Comparison of ENCODE assay signal across 8 mouse cellular contexts in the genomic region with DNA sequence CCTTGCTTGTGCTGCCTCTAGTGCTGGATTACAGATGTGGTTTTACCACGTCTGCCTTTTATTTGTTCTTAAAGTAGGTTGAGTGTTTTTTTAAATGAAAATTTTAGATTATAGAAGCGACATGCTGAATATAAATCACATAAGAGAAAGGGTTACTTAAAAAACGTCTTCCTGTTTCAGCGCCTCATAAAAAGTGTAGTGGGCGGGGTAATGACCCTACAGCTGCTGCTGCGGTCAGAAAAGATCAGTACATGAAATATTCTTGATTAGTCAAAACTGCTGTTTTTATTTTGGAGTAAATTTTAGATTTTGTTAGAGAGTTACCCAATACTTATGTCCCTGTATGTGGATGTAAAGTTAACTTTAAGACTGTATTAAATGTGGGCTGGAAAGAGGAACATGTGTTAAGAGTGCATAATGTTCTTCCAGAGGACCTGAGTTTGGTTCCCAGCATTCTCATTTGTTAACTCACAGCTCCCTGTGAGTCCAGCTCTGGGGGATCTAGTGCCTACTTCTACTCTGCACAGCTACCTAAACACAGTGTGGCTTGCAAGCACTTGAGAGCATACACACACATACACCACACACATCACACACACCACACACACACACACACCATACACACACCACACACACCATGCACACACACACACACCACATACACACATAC. TPM values are rescaled to one million over a fixed set of nuclear protein-coding genes. Genes with fewer than 3 reads are reported as not detected.
A peak's percentile ranks its signal among the peaks of the same experiment; 100 is the strongest.
DNase-seq lines count a peak whose midpoint lies in the region; ATAC-seq and TF ChIP-seq lines count a peak whose summit lies in the region.

No protein-coding gene starts in this region.

- no peak overlapping the region for H3K9ac ChIP-seq in lung, embryonic 16.5 days (ENCODE audit: low read length)

- no peaks in the 10 kb centered on the region; the same call in 1 of the 2 replicates for H3K9me3 ChIP-seq in erythroblast, embryonic 14.5 days (ENCODE audit: control insufficient read depth, low read length)
- H3K9me3 ChIP-seq in lung, embryonic 16.5 days (ENCODE audit: control insufficient read depth, low read length), result no peaks in the 10 kb centered on the region

- no peaks in the 10 kb centered on the region for H3K27me3 ChIP-seq in erythroblast, embryonic 14.5 days (ENCODE audit: control insufficient read depth)
- no peaks in the 10 kb centered on the region for H3K27me3 ChIP-seq in lung, embryonic 16.5 days (ENCODE audit: control insufficient read depth, insufficient read depth, low read depth, low read length)
- no peaks in the 10 kb centered on the region for H3K27me3 ChIP-seq in myocyte (ENCODE audit: control insufficient read depth, insufficient read depth, insufficient read length)

- H3K4me3 ChIP-seq in erythroblast, embryonic 14.5 days (replicated peaks), result peak overlapping the region; percentile 38
- H3K4me3 ChIP-seq in lung, embryonic 16.5 days (ENCODE audit: low read length), result peak overlapping the region; percentile 23; the same call in 1 of the 2 replicates
- H3K4me3 ChIP-seq in myocyte, result peak overlapping the region; percentile 41

- TF ChIP-seq POLR2A in myocyte (IDR thresholded peaks at IDR 0.05; ENCODE audit: insufficient read length, low read depth), result peak; percentile 10

- no peak overlapping the region for H3ac ChIP-seq in myocyte (ENCODE audit: control insufficient read depth, insufficient read length)

- H3K27ac ChIP-seq in lung, embryonic 16.5 days (ENCODE audit: low read length), result no peak overlapping the region

- peaks cover 3% of the 10 kb centered on the region for H3K79me2 ChIP-seq in myocyte (ENCODE audit: control insufficient read depth, insufficient read depth)

- DNase-seq in lung, postnatal 4 days, result no peak
- DNase-seq in induced T-regulatory cell, adult 2 months (ENCODE audit: low read depth), result peak; percentile 77
- no peak for DNase-seq in gastrocnemius, postnatal 25 days
- DNase-seq in right cerebral cortex, adult 18-20 months, result no peak

- WGBS in lung, embryonic 16.5 days, result 27% methylated on average over 6 of the region's 6 CpGs

- ATAC-seq in erythroblast, adult 5-6 weeks (replicated peaks; ENCODE audit: low FRiP score, poor library complexity, severe bottlenecking), result no peak
- ATAC-seq in lung, embryonic 16.5 days (ENCODE audit: low read depth), result no peak

- peaks cover 47% of the 10 kb centered on the region for H3K4me1 ChIP-seq in erythroblast, embryonic 14.5 days (ENCODE audit: control insufficient read depth)
- peaks cover 17% of the 10 kb centered on the region for H3K4me1 ChIP-seq in lung, embryonic 16.5 days (replicated peaks; ENCODE audit: control insufficient read depth, insufficient read depth, low read length)

- peaks cover 21% of the 10 kb centered on the region for H3K36me3 ChIP-seq in erythroblast, embryonic 14.5 days (ENCODE audit: control insufficient read depth)
- H3K36me3 ChIP-seq in lung, embryonic 16.5 days (ENCODE audit: control insufficient read depth, insufficient read depth, low read length), result peaks cover 12% of the 10 kb centered on the region
- H3K36me3 ChIP-seq in myocyte (ENCODE audit: control insufficient read depth, insufficient read depth), result no peaks in the 10 kb centered on the region

- peak overlapping the region; percentile 47 for H3K4me2 ChIP-seq in lung, embryonic 16.5 days (ENCODE audit: low read depth, low read length)
- peak overlapping the region; percentile 88 for H3K4me2 ChIP-seq in myocyte (ENCODE audit: low read depth)

TF ChIP-seq in myocyte, 11 proteins besides CTCF, POLR2A, EP300 and RAD21:
- TF ChIP-seq TCF12 (IDR thresholded peaks at IDR 0.05; ENCODE audit: insufficient read depth, poor library complexity, severe bottlenecking), result peak; percentile 14
- no peak for TF ChIP-seq USF1 (IDR thresholded peaks at IDR 0.05; ENCODE audit: low read depth)
- no peak for TF ChIP-seq REST (IDR thresholded peaks at IDR 0.05; ENCODE audit: insufficient read depth, insufficient read length)
- no peak for TF ChIP-seq E2F4 (IDR thresholded peaks at IDR 0.05; ENCODE audit: insufficient read depth)
- TF ChIP-seq CEBPB (IDR thresholded peaks at IDR 0.05; ENCODE audit: insufficient read depth, poor library complexity, severe bottlenecking), result no peak
- TF ChIP-seq MAX (IDR thresholded peaks at IDR 0.05; ENCODE audit: low read depth), result no peak
- TF ChIP-seq MYOD1 (IDR thresholded peaks at IDR 0.05; ENCODE audit: control insufficient read depth in 1 of 3, insufficient read length in 2 of 3, low read depth in 2 of 3), result peak; percentile 21 to 45 (median 39)
- TF ChIP-seq MYOG (IDR thresholded peaks at IDR 0.05; ENCODE audit: control insufficient read depth in 1 of 3, insufficient read depth in 1 of 3, insufficient read length in 2 of 3, low read depth in 2 of 3), result peak in 1 of 3 experiments; percentile 12
- no peak for TF ChIP-seq SRF (IDR thresholded peaks at IDR 0.05; ENCODE audit: control insufficient read depth, insufficient read length, low read depth)
- TF ChIP-seq POLR2AphosphoS2 (IDR thresholded peaks at IDR 0.05; ENCODE audit: insufficient read length, low read depth), result no peak
- no peak for TF ChIP-seq TCF3 (IDR thresholded peaks at IDR 0.05; ENCODE audit: insufficient read length, low read depth)
TF ChIP-seq in myocyte: peak in this region for 3.

RNA-seq across cellular contexts. Expression of gene Pdcd4, which starts 14.1 kb away (rescaled TPM):
- polyA plus RNA-seq in erythroblast, embryonic 14.5 days (2012), result 0.38 and 0.73 TPM in 2 replicates
- 46.9 and 57.7 TPM in 2 replicates for total RNA-seq in erythroblast, adult 5-6 weeks (2015; ENCODE audit: low replicate concordance)
- total RNA-seq in erythroblast, adult 5-6 weeks (2017; ENCODE audit: low replicate concordance), result 66.9 and 99.0 TPM in 2 replicates
- 99.3 and 112 TPM in 2 replicates for polyA plus RNA-seq in lung, embryonic 16.5 days (2015; fragmentation: Nextera tagmentation; extraction: Ambion mirVana)
- polyA plus RNA-seq in myocyte (2012; fragmentation: generic; extraction: Trizol), result 8.4 TPM
- total RNA-seq in gastrocnemius, postnatal 25 days (2021), result 10 to 100 TPM; 11.7 to 21.0 TPM

RNA-seq across cellular contexts. Expression of gene Shoc2, which starts 37.9 kb away (rescaled TPM):
- polyA plus RNA-seq in erythroblast, embryonic 14.5 days (2012), result 0.16 and 0.17 TPM in 2 replicates
- total RNA-seq in erythroblast, adult 5-6 weeks (2015; ENCODE audit: low replicate concordance), result 23.6 and 25.1 TPM in 2 replicates
- 18.4 and 18.6 TPM in 2 replicates for total RNA-seq in erythroblast, adult 5-6 weeks (2017; ENCODE audit: low replicate concordance)
- polyA plus RNA-seq in lung, embryonic 16.5 days (2015; fragmentation: Nextera tagmentation; extraction: Ambion mirVana), result 45.8 and 49.5 TPM in 2 replicates
- 11.4 TPM for polyA plus RNA-seq in myocyte (2012; fragmentation: generic; extraction: Trizol)
- total RNA-seq in gastrocnemius, postnatal 25 days (2021), result 10 to 100 TPM; 20.1 to 21.9 TPM

RNA-seq across cellular contexts. Expression of gene Bbip1, which starts 38.3 kb away (rescaled TPM):
- polyA plus RNA-seq in erythroblast, embryonic 14.5 days (2012), result 0.66 and 0.76 TPM in 2 replicates
- 31.3 and 40.5 TPM in 2 replicates for total RNA-seq in erythroblast, adult 5-6 weeks (2015; ENCODE audit: low replicate concordance)
- total RNA-seq in erythroblast, adult 5-6 weeks (2017; ENCODE audit: low replicate concordance), result 18.9 and 28.3 TPM in 2 replicates
- polyA plus RNA-seq in lung, embryonic 16.5 days (2015; fragmentation: Nextera tagmentation; extraction: Ambion mirVana), result 62.2 and 64.4 TPM in 2 replicates
- 31.0 TPM for polyA plus RNA-seq in myocyte (2012; fragmentation: generic; extraction: Trizol)
- total RNA-seq in gastrocnemius, postnatal 25 days (2021), result 10 to 100 TPM; 30.7 to 34.1 TPM

Comparison
In these comparisons a context has a peak if more than half of its experiments do, and no peak if none do; other contexts are left out.
1. RNA of gene Pdcd4, which starts 14.1 kb away (polyA plus RNA-seq): 99.3 to 112 TPM in lung, embryonic 16.5 days; 8.4 TPM in myocyte (single experiment) and 0.38 to 0.73 TPM in erythroblast, embryonic 14.5 days; every median in the first group is over 10 times any median in the second.
2. RNA of gene Shoc2, which starts 37.9 kb away (polyA plus RNA-seq): 45.8 to 49.5 TPM in lung, embryonic 16.5 days and 11.4 TPM in myocyte (single experiment); 0.16 to 0.17 TPM in erythroblast, embryonic 14.5 days; every median in the first group is over 10 times any median in the second.
3. RNA of gene Bbip1, which starts 38.3 kb away (polyA plus RNA-seq): 62.2 to 64.4 TPM in lung, embryonic 16.5 days and 31.0 TPM in myocyte (single experiment); 0.66 to 0.76 TPM in erythroblast, embryonic 14.5 days; every median in the first group is over 10 times any median in the second.
4. Peak in every context shown above with its lines, with median percentiles within 50 percentile points of each other: H3K4me3 ChIP-seq.